Mouse (Mus musculus): ENCODE measurements around the gene Cd101. TPM values are rescaled to one million over a fixed set of nuclear protein-coding genes. Genes with fewer than 3 reads are reported as not detected.

The Cd101 gene
- polyA plus RNA-seq (2012; ENCODE audit: low replicate concordance): 0.54 and 0.63 TPM in 2 replicates

DNA sequence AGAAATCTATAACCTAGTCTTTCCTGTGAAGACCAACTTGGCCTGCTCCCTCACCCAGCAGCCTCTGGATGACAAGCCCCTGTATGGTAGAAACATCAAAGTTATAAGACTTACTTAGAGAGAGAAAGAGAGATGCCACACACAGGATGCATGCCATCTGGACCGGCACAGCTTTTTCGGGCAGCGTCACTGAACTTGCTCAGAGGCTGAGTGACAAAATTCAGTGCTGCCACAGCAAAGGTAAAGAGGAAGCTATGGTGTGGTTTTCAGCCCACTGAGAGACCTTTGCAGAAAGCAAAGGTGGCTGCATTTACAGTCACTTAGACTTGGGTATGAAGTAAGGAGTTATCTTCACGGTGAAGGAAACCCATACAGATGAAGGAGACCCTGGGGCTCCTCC lies at the start of gene Cd101:
TSS of gene Cd101 (minus strand) at position 218 of the 400 bp plus-strand sequence.

DNA sequence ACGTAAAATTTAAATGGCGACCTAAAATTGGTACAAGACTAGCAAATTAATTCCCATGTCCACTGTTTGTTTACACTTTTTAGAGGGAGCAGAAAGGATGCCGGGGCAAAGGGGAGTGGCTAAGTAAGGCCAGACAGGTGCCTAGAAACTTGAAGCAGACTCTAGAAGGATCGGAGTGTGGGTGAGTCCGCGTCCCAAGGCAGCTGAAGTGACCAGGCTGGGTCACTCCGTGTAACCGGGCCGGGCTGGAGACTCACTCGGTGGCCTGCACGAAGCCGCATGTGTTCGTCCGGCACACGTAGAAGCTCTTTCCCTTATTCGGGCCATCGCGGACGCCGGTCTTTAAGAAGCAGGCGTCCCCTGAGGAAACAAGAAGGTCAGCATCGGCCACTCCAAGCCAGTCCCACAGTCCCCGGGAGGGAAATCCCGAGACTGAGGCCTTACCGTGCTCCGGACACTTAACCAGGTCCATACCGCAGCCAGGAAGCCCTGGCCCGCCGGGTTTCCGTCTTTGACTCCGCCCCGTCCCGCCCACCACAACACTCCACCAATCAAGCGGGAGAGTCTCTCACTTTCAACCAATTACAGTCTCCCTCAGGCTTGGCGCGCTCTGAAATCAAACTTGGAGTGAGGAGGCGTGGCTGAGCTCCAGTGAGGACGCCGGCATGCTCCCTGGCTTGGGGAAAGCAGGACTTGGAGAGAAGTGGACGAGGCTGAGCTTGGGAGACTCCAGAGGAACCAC lies 60.0 kb downstream of the Cd101 start, which contains the start of gene Ttf2:
TSS of gene Ttf2 (minus strand) at position 488 of the 742 bp plus-strand sequence.

Other genes with a start within 250 kb of the Cd101 start
- gene Vtcn1, start 204.1 kb downstream of the Cd101 start, polyA plus RNA-seq (2012; ENCODE audit: low replicate concordance): not detected in 2 replicates
- 0.27 and 0.30 TPM in 2 replicates for gene Trim45, start 107.4 kb downstream of the Cd101 start, polyA plus RNA-seq (2012; ENCODE audit: low replicate concordance)
- gene Ttf2, start 59.9 kb downstream of the Cd101 start, polyA plus RNA-seq (2012; ENCODE audit: low replicate concordance): 5.7 and 5.9 TPM in 2 replicates
- 0.43 and 1.0 TPM in 2 replicates for gene Ptgfrn, start 80.7 kb upstream of the Cd101 start, polyA plus RNA-seq (2012; ENCODE audit: low replicate concordance)

All from leukemia stem cell, adult 10-12 weeks (primary cell).